8 mouse cellular contexts compared by ENCODE assay signal in the genomic region with DNA sequence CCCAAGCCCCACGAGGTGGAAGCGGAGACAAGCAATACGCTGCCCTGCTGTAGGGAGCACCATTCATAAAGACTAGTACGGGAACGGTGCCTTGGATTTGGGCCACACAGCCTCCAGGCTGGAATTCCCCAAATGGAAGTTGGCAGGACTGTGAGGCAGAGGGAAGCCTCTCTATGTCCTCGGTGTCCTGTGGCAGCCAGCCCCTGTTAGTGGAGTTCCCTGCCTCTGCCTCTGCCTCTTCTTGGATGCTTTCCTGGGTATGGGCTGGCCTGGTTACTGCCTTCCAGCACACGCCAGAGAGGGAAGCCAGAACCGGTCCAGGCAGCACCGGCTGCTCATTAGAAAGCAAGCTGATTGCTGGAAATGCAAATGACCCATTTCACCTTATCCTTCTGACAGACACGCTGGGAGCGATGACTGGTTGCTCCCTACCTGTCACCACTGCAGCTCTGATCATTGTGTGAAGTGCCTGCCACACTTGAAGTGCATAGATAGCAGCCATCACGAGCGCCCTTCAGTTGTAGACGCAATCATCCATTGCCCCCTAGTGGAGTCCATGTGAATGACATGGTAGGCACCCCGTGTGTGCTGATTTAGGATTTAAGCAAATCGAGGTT. TPM values are rescaled to one million over a fixed set of nuclear protein-coding genes. Genes with fewer than 3 reads are reported as not detected.
DNase-seq lines count a peak whose midpoint lies in the region; ATAC-seq lines count a peak whose summit lies in the region.

No protein-coding gene starts in this region.

- H3K36me3 ChIP-seq in hindbrain, embryonic 11.5 days (ENCODE audit: control insufficient read depth, insufficient read depth, low read length): no peaks in the 10 kb centered on the region

- peaks cover 5% of the 10 kb centered on the region; the same call in 1 of the 2 replicates for H3K4me1 ChIP-seq in hindbrain, embryonic 11.5 days (replicated peaks; ENCODE audit: control insufficient read depth, insufficient read depth, low read length)

- H3K9me3 ChIP-seq in hindbrain, embryonic 11.5 days (ENCODE audit: control insufficient read depth, low read length): no peaks in the 10 kb centered on the region

- ATAC-seq in hindbrain, embryonic 11.5 days (ENCODE audit: low FRiP score): peak; percentile 56; the same call in 1 of the 2 replicates

- no peaks in the 10 kb centered on the region for H3K27me3 ChIP-seq in hindbrain, embryonic 11.5 days (ENCODE audit: control insufficient read depth, insufficient read depth, low read length)

- DNase-seq in NIH3T3 (ENCODE audit: low read depth): peak; percentile 96
- DNase-seq in cerebellum, adult 9-11 months: peak; percentile 81
- peak; percentile 86 to 87 for DNase-seq in frontal cortex, postnatal 10 days (ENCODE audit: low spot score in 2 of 2)
- peak; percentile 91 for DNase-seq in hindbrain, embryonic 11.5 days (ENCODE audit: low spot score)
- peak; percentile 90 for DNase-seq in layer of hippocampus, adult 9-11 months
- DNase-seq in lung, postnatal 14 days: peak; percentile 87
- DNase-seq in retina, adult 2 months (ENCODE audit: low read depth, low spot score): peak; percentile 63
- DNase-seq in thymus, postnatal 36 days: peak; percentile 76 to 77

- 35% methylated on average over 16 of the region's 16 CpGs for WGBS in hindbrain, embryonic 11.5 days

- no peak overlapping the region for H3K27ac ChIP-seq in hindbrain, embryonic 11.5 days (ENCODE audit: low read depth, low read length)

- H3K4me2 ChIP-seq in hindbrain, embryonic 11.5 days (replicated peaks; ENCODE audit: low read depth, low read length): no peak overlapping the region

- no peak overlapping the region for H3K9ac ChIP-seq in hindbrain, embryonic 11.5 days (ENCODE audit: low read depth, low read length)

- no peak overlapping the region for H3K4me3 ChIP-seq in hindbrain, embryonic 11.5 days (ENCODE audit: low read depth, low read length)

RNA-seq across cellular contexts. Expression of gene Wdr95, which starts 4.1 kb away (rescaled TPM):
- polyA plus RNA-seq in hindbrain, embryonic 11.5 days (2014; fragmentation: Nextera tagmentation; extraction: Ambion mirVana): not detected in 2 replicates
